Mouse (Mus musculus): ENCODE data around the gene Olfr1341.

DNA sequence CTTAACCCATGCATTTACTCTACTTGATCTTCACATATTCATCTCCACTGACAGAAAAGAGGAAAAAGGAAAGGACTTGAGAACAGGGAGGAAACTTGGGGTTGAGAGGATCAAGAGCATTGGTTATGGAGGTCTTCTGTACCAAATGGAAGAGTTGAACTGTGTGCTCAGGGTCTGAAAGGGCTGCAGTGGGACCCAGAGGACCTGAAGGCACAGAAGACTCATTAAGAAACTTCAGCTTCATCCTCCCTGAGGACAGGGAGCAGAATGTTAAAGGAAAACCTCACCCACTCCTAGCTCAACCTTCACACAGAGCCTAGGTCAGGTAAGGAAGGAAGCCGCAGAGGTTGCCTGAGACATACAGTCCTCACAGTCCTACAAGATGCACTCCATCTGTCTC lies 28.6 kb downstream of the Olfr1341 start, which contains the start of gene Olfr1339:
- TF ChIP-seq CTCF (IDR thresholded peaks at IDR 0.05; ENCODE audit: low read depth, low read length) (no peak), POLR2A (IDR thresholded peaks at IDR 0.05; ENCODE audit: borderline replicate concordance, low read depth, low read length) (no peak)

All from bone marrow macrophage, adult 2 months (primary cell).